Mouse (Mus musculus) hindbrain, embryonic 15.5 days (tissue): ENCODE results near the gene Aknad1. TPM values are rescaled to one million over a fixed set of nuclear protein-coding genes. Genes with fewer than 3 reads are reported as not detected.

ENCODE experiments used
- ATAC-seq: fragments of 200-750 bp; cut with Nextera tagmentation; 2 replicates; pipeline ENCODE4 v1.8.0; 2017; ENCODE audit warnings: low read depth, moderate number of reproducible peaks, moderate TSS enrichment; ENCODE audit not compliant: low FRiP score
- H3K27ac ChIP-seq: fragments of 300-500 bp; sonication (generic); replicated peaks from 2 replicates; pipeline ENCODE4 v1.5.1; 2015; ENCODE audit warnings: mild to moderate bottlenecking, inconsistent platforms
- H3K27me3 ChIP-seq: fragments of 300-500 bp; sonication (generic); 2 replicates; pipeline ENCODE4 v1.6.1; 2015; ENCODE audit warnings: control low read depth, inconsistent platforms
- H3K36me3 ChIP-seq: fragments of 300-500 bp; sonication (generic); 2 replicates; pipeline ENCODE4 v1.6.1; 2015; ENCODE audit warnings: control low read depth, inconsistent platforms
- H3K4me1 ChIP-seq: fragments of 300-500 bp; sonication (generic); replicated peaks from 2 replicates; pipeline ENCODE4 v1.6.1; 2015; ENCODE audit warnings: control low read depth, inconsistent platforms
- H3K4me2 ChIP-seq: fragments of 300-500 bp; sonication (generic); 2 replicates; pipeline ENCODE4 v1.6.1; 2015; ENCODE audit warnings: moderate library complexity, mild to moderate bottlenecking, inconsistent platforms
- H3K4me3 ChIP-seq: fragments of 300-500 bp; sonication (generic); 2 replicates; pipeline ENCODE4 v1.5.1; 2015; ENCODE audit warnings: mild to moderate bottlenecking, inconsistent platforms
- H3K9ac ChIP-seq: fragments of 300-500 bp; sonication (generic); 2 replicates; pipeline ENCODE4 v1.6.1; 2015; ENCODE audit warnings: inconsistent platforms
- H3K9me3 ChIP-seq: fragments of 300-500 bp; sonication (generic); 2 replicates; pipeline ENCODE4 v1.6.1; 2016; ENCODE audit warnings: control low read depth, inconsistent platforms
- WGBS: fragments of 180-500 bp; shearing (Covaris S2); methylation state at CpG from one replicate; pipeline ENCODE4 v1.1.7; 2015; 5-methylcytosine and 5-hydroxymethylcytosine counted together
- polyA plus RNA-seq: library from polyadenylated mRNA; unstranded; fragments of >200 nt; fragmentation: Nextera tagmentation; extraction: Ambion mirVana; gene quantifications from 2 replicates; pipeline ENCODE4 v1.2.1, GENCODE M21; 2015

The Aknad1 gene
- polyA plus RNA-seq, 1 experiment from 2014 or later, result not detected

- no peak overlapping the region for H3K4me3 ChIP-seq
- H3K9me3 ChIP-seq, result no peaks in the 10 kb centered on the region
- no peaks in the 10 kb centered on the region for H3K27me3 ChIP-seq
- no peak overlapping the region for H3K9ac ChIP-seq
- H3K27ac ChIP-seq, result no peak overlapping the region
- H3K4me1 ChIP-seq, result no peaks in the 10 kb centered on the region
- 81% methylated on average over 7 of the region's 7 CpGs for WGBS
- H3K36me3 ChIP-seq, result no peaks in the 10 kb centered on the region
- no peak overlapping the region for H3K4me2 ChIP-seq
- no peak for ATAC-seq
These were observed 51.7 kb downstream of the Aknad1 start for GRCm38 (mm10) chr3:108791054-108791706.

DNA sequence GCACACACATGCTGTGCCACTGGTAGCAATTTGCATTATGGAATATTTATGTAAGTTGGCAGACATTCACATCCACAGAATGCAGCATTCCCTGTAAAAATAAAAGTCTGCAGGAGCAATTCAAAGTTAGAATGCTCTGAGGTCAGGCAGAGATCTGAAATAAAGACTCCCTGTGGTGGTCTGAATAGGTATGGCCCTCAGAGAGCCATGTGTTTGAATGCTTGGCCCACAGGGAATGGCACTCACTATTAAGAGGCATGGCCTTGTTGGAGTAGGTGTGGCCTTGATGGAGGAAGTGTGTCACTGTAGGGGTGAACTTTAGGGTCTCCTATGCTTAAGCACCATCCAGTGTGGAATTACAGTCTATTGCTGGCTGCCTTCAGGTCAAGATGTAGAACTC, 53.0 kb downstream of the Aknad1 start:
- Histone ChIP-seq H3K4me1 (no peaks in the 10 kb centered on the region), H3K4me2 (no peak overlapping the region), H3K9ac (no peak overlapping the region), H3K36me3 (no peaks in the 10 kb centered on the region), H3K27ac (no peak overlapping the region), H3K4me3 (no peak overlapping the region), H3K9me3 (no peaks in the 10 kb centered on the region), H3K27me3 (no peaks in the 10 kb centered on the region)
- no peak for ATAC-seq

GRCm38 (mm10) chr3:108794780-108795179, 55.3 kb downstream of the Aknad1 start:
- no peaks in the 10 kb centered on the region for H3K9me3 ChIP-seq
- H3K4me1 ChIP-seq, result no peaks in the 10 kb centered on the region
- WGBS, result 90% methylated on average over 9 of the region's 9 CpGs
- no peak overlapping the region for H3K27ac ChIP-seq
- H3K27me3 ChIP-seq, result no peaks in the 10 kb centered on the region
- no peak overlapping the region for H3K9ac ChIP-seq
- no peak for ATAC-seq
- H3K4me3 ChIP-seq, result no peak overlapping the region
- peaks cover 6% of the 10 kb centered on the region for H3K36me3 ChIP-seq
- H3K4me2 ChIP-seq, result no peak overlapping the region

- no peaks in the 10 kb centered on the region for H3K27me3 ChIP-seq
- no peak for ATAC-seq
- no peak overlapping the region for H3K4me2 ChIP-seq
- H3K9ac ChIP-seq, result no peak overlapping the region
- H3K4me1 ChIP-seq, result no peaks in the 10 kb centered on the region
- H3K9me3 ChIP-seq, result no peaks in the 10 kb centered on the region
- peaks cover 9% of the 10 kb centered on the region for H3K36me3 ChIP-seq
- H3K4me3 ChIP-seq, result no peak overlapping the region
- 93% methylated on average over 7 of the region's 7 CpGs for WGBS
- H3K27ac ChIP-seq, result no peak overlapping the region
These were observed 56.3 kb downstream of the Aknad1 start for GRCm38 (mm10) chr3:108795554-108796299.

DNA sequence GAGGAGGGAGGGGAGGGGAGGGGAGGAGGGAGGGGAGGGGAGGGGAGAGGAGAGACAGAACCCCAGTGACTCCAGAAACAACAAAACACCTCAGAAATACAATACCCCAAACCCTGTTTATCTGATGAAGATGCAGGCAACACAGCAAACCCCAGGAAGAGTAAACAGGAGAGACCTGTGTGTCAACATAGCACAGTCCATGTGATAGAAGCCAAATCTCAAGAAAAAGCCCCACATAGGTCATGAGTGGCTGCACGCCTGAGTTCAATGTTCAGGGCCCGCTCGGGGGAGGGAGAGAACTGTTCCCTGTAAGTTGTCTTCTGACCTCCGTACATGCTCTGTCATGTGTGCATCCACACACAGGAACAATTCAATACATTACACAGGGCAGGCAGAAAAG, 56.9 kb downstream of the Aknad1 start:
- Histone ChIP-seq H3K4me3 (no peak overlapping the region), H3K27ac (no peak overlapping the region), H3K4me1 (no peaks in the 10 kb centered on the region), H3K9me3 (no peaks in the 10 kb centered on the region), H3K4me2 (no peak overlapping the region), H3K36me3 (peaks cover 12% of the 10 kb centered on the region), H3K27me3 (no peaks in the 10 kb centered on the region), H3K9ac (no peak overlapping the region)
- ATAC-seq, result no peak
- 94% methylated on average over 4 of the region's 4 CpGs for WGBS

DNA sequence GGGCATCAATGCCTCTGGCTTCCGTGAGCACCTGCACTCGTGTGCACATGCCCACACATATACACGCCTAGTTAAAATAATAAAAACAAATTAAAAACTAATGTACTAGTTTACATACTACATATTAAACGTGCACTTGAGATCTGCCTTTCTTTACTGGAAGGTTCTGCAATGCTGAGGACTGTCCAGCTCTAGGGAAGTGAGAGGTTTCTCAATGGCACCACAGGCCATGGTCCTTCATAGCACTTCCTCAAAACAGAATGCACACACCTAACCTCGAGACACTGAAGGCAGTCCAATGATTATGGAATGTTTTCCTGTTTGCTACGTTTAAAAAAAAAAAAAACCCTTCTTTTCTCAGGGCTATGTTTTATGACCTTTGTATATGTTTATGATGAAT, 58.3 kb downstream of the Aknad1 start:
- Histone ChIP-seq H3K4me2 (no peak overlapping the region), H3K4me3 (no peak overlapping the region), H3K27ac (no peak overlapping the region), H3K27me3 (no peaks in the 10 kb centered on the region), H3K9me3 (no peaks in the 10 kb centered on the region), H3K9ac (no peak overlapping the region), H3K36me3 (peaks cover 19% of the 10 kb centered on the region), H3K4me1 (no peaks in the 10 kb centered on the region)
- no peak for ATAC-seq
- WGBS, result 90% methylated on average over 6 of the region's 6 CpGs

DNA sequence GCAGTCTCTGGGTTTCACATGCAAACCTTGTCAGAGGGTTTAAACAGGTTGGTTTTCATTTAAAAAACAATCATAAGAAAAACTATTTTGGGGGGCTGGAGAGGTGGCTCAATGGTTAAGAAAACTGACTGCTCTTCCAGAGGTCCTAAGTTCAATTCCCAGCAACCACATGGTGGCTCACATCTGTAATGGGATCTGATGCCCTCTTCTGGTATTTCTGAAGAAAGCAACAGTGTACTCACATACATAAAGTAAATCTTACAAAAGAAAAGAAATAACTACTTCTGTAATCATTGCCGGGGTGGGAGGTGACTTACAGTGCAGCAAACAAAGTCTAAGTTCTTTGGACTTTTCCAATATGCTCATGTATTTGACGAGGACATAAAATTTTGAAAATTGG, 58.9 kb downstream of the Aknad1 start:
- H3K4me1 ChIP-seq, result no peaks in the 10 kb centered on the region
- H3K27ac ChIP-seq, result no peak overlapping the region

GRCm38 (mm10) chr3:108805622-108806021, 66.2 kb downstream of the Aknad1 start:
- H3K27me3 ChIP-seq, result no peaks in the 10 kb centered on the region
- H3K4me1 ChIP-seq, result no peaks in the 10 kb centered on the region
- WGBS, result 91% methylated on average over 5 of the region's 5 CpGs
- H3K36me3 ChIP-seq, result peaks cover 18% of the 10 kb centered on the region
- no peak overlapping the region for H3K27ac ChIP-seq
- no peak for ATAC-seq
- no peak overlapping the region for H3K9ac ChIP-seq
- H3K9me3 ChIP-seq, result no peaks in the 10 kb centered on the region
- no peak overlapping the region for H3K4me2 ChIP-seq
- no peak overlapping the region for H3K4me3 ChIP-seq

More for the DNA sequence above, 58.9 kb downstream of the Aknad1 start:
- Histone ChIP-seq H3K27me3 (no peaks in the 10 kb centered on the region), H3K9me3 (no peaks in the 10 kb centered on the region), H3K4me3 (no peak overlapping the region), H3K9ac (no peak overlapping the region), H3K36me3 (peaks cover 24% of the 10 kb centered on the region), H3K4me2 (no peak overlapping the region)
- ATAC-seq, result no peak
- WGBS, result 94% methylated on average over 2 of the region's 2 CpGs

GRCm38 (mm10) chr3:108810747-108811263, 71.3 kb downstream of the Aknad1 start:
- H3K9ac ChIP-seq, result no peak overlapping the region
- H3K27me3 ChIP-seq, result no peaks in the 10 kb centered on the region
- H3K4me3 ChIP-seq, result no peak overlapping the region
- ATAC-seq, result no peak
- no peaks in the 10 kb centered on the region; the same call in 1 of the 2 replicates for H3K36me3 ChIP-seq
- 90% methylated on average over 4 of the region's 4 CpGs for WGBS
- no peaks in the 10 kb centered on the region for H3K4me1 ChIP-seq
- H3K9me3 ChIP-seq, result no peaks in the 10 kb centered on the region
- no peak overlapping the region for H3K27ac ChIP-seq
- H3K4me2 ChIP-seq, result no peak overlapping the region

DNA sequence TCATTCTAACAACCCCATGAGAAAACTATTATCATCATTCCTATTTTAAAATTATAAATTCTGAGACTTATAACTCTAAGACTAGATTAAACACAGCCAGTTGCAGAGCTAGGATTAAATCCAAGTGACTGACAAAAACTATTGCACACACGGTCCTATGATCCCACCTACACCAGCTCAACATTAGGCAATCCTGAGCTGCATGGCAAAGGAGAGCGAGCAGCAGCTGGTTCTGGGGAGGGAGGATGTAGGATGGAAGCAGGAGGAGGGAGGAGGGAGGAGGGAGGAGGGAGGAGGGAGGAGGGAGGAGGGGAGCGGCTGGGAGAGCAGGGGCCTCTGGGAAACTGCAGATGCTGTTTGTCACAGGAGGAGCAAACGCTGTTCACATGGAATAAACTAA, 76.2 kb downstream of the Aknad1 start:
- H3K9me3 ChIP-seq, result no peaks in the 10 kb centered on the region
- 73% methylated on average over 4 of the region's 4 CpGs for WGBS

DNA sequence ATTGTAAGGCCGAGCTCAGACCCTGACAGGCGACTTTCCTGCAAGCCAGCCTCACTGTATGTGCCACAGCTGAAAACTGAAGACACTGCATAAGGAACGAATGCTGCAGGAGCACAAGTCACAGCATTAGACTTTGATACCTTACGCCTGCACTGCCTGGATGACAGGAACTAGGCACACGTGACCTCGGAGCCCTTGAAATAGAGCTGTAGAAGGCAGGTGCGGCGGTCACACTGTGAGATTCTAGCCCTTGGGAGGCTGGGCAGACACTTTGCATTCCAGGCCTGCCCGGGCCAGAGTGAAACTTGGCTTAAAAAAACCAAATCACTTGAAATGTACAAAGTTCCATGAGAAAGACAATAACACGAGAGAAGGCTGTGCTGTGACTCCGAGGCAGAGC, 91.0 kb downstream of the Aknad1 start:
- H3K4me2 ChIP-seq, result no peak overlapping the region
- peaks cover 5% of the 10 kb centered on the region; the same call in 1 of the 2 replicates for H3K36me3 ChIP-seq
- no peaks in the 10 kb centered on the region for H3K4me1 ChIP-seq
- no peaks in the 10 kb centered on the region for H3K9me3 ChIP-seq
- WGBS, result 87% methylated on average over 11 of the region's 11 CpGs
- no peak overlapping the region for H3K27ac ChIP-seq
- no peak for ATAC-seq
- no peaks in the 10 kb centered on the region for H3K27me3 ChIP-seq
- no peak overlapping the region for H3K4me3 ChIP-seq
- H3K9ac ChIP-seq, result no peak overlapping the region

More for the DNA sequence above, 76.2 kb downstream of the Aknad1 start:
- Histone ChIP-seq H3K4me3 (no peak overlapping the region), H3K9ac (no peak overlapping the region), H3K27me3 (no peaks in the 10 kb centered on the region), H3K4me2 (no peak overlapping the region), H3K27ac (no peak overlapping the region), H3K36me3 (no peaks in the 10 kb centered on the region; the same call in 1 of the 2 replicates), H3K4me1 (no peaks in the 10 kb centered on the region)
- ATAC-seq, result no peak

DNA sequence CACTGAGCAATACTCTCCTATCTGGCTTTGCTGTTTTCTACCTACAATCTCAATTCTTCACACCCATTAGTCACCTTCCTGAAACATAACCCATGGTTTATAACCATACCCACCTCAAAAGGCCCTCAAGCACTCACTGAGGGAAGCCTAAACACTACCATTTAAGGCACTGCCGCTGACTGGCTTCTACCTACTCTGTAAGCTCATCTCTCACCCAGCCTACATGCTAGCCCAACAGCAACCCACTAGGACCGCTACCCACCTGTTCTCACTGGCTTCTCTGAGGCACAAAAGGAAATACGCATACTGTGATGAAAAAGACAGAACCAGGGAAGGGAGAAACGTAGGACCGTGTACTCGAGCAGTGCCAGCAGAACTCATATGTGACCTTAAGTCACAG, 92.3 kb downstream of the Aknad1 start:
- no peaks in the 10 kb centered on the region for H3K9me3 ChIP-seq
- no peaks in the 10 kb centered on the region for H3K4me1 ChIP-seq
- 97% methylated on average over 6 of the region's 6 CpGs for WGBS
- no peak overlapping the region for H3K4me2 ChIP-seq
- H3K4me3 ChIP-seq, result no peak overlapping the region
- ATAC-seq, result no peak
- H3K27me3 ChIP-seq, result no peaks in the 10 kb centered on the region
- no peak overlapping the region for H3K9ac ChIP-seq
- peaks cover 5% of the 10 kb centered on the region; the same call in 1 of the 2 replicates for H3K36me3 ChIP-seq
- no peak overlapping the region for H3K27ac ChIP-seq
